ENCODE assay signal across 14 mouse cellular contexts in the genomic region with DNA sequence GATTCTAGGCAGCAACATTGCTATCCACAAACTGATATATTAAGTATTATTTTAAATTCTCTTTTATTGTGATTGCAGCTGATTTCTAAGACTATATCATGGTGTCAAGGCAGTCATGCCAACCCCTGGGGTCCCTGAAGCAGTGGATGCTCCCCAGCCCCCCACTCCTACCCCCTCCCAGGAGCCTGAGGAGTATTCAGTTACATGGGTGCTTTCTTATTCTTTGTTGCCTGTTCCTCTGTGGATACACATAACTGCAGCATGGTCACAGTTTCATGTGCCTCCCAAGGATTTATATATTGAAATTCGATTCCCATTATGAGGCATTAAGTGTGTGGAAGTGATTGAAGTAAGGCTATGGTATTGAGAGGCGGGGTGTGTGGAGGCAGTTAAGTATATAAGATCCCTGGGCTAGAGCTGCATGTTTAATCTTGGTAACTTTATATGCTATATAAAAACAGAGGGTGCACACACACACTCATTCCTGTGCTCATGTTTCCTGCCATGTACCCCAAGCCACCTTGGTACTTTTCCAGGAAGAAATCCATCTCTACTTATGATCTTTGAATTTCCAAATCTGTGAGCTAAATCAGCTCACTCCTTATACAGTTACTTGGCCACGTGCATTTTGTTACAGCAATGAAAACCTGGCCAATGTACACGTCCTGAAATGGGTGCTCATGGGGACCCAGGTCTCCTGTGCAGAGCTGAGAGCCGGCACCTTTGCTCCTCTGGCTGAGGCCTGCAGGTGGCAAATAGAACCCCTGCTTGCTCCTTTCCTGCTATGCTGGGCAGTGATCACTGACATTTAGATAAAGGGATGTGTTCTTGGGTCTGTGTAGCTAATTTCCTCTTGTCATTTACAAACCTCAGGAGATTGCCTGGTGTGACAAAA.
DNase-seq lines count a peak whose midpoint lies in the region; ATAC-seq and TF ChIP-seq lines count a peak whose summit lies in the region.
"Had no signal": no experiment of that assay in that cellular context is flagged by ENCODE, and none has a peak within 500 bp of the region (broad histone marks: within the 10 kb centered on the region; RNA-seq: fewer than 3 reads in every experiment).

No protein-coding gene starts in this region.

- no peak for TF ChIP-seq CTCF in thymus, adult 2 months (IDR thresholded peaks at IDR 0.05; ENCODE audit: borderline replicate concordance, control insufficient read depth, extremely low read depth, insufficient read depth, low read length, poor library complexity)

- DNase-seq in kidney, adult 11 months = no peak
- no peak for DNase-seq in thymus, adult 2 months
- no peak for DNase-seq in thymus, postnatal 14 days
- DNase-seq in frontal cortex, postnatal 10 days (ENCODE audit: low spot score in 2 of 2) = no peak
- DNase-seq in cerebellum, adult 8-10 months = no peak
- DNase-seq: adrenal gland, postnatal 25 days; cerebellum, adult 18-20 months; gastrocnemius, postnatal 10 days had no signal

- no peaks in the 10 kb centered on the region for H3K27me3 ChIP-seq in kidney, embryonic 14.5 days (ENCODE audit: control insufficient read depth, insufficient read depth, low read length)
- no peaks in the 10 kb centered on the region for H3K27me3 ChIP-seq in thymus, adult 2 months (ENCODE audit: control insufficient read depth, insufficient read depth, low read length)
- H3K27me3 ChIP-seq in embryonic facial prominence, embryonic 15.5 days = no peaks in the 10 kb centered on the region
- no peaks in the 10 kb centered on the region for H3K27me3 ChIP-seq in midbrain, embryonic 15.5 days (replicated peaks)
- H3K27me3 ChIP-seq: CH12.LX; forebrain, embryonic 12.5 days had no signal

- peak; percentile 75; the same call in 1 of the 2 replicates for ATAC-seq in kidney, embryonic 14.5 days (ENCODE audit: low FRiP score, low TSS enrichment)
- peak; percentile 54 for ATAC-seq in embryonic facial prominence, embryonic 15.5 days (ENCODE audit: insufficient number of reproducible peaks, low FRiP score, low TSS enrichment, low read depth)
- ATAC-seq in midbrain, embryonic 15.5 days (replicated peaks) = peak; percentile 38; the same call in 1 of the 2 replicates
- ATAC-seq: lung, postnatal 0 days had no signal

- H3K9ac ChIP-seq in kidney, embryonic 14.5 days (ENCODE audit: low read depth, low read length) = no peak overlapping the region; the same call in 1 of the 2 replicates
- H3K9ac ChIP-seq in embryonic facial prominence, embryonic 15.5 days = no peak overlapping the region
- no peak overlapping the region for H3K9ac ChIP-seq in midbrain, embryonic 15.5 days
- H3K9ac ChIP-seq: forebrain, embryonic 12.5 days had no signal

- H3K36me3 ChIP-seq in kidney, embryonic 14.5 days (ENCODE audit: control insufficient read depth, insufficient read depth, low read length) = no peaks in the 10 kb centered on the region
- no peaks in the 10 kb centered on the region for H3K36me3 ChIP-seq in thymus, adult 2 months (ENCODE audit: control insufficient read depth, insufficient read depth, low read length)
- H3K36me3 ChIP-seq in embryonic facial prominence, embryonic 15.5 days = no peaks in the 10 kb centered on the region
- H3K36me3 ChIP-seq in midbrain, embryonic 15.5 days (replicated peaks) = no peaks in the 10 kb centered on the region
- H3K36me3 ChIP-seq: forebrain, embryonic 12.5 days had no signal

- no peak overlapping the region for H3K27ac ChIP-seq in kidney, embryonic 14.5 days (ENCODE audit: low read depth, low read length)
- peak overlapping the region; percentile 96 for H3K27ac ChIP-seq in thymus, adult 2 months (ENCODE audit: control insufficient read depth, insufficient read depth, low read length)
- H3K27ac ChIP-seq in embryonic facial prominence, embryonic 15.5 days (replicated peaks) = no peak overlapping the region
- no peak overlapping the region for H3K27ac ChIP-seq in midbrain, embryonic 15.5 days
- H3K27ac ChIP-seq: forebrain, embryonic 12.5 days had no signal

- no peak overlapping the region for H3K4me2 ChIP-seq in kidney, embryonic 14.5 days (replicated peaks; ENCODE audit: low read depth, low read length)
- no peak overlapping the region for H3K4me2 ChIP-seq in embryonic facial prominence, embryonic 15.5 days (replicated peaks)
- H3K4me2 ChIP-seq in midbrain, embryonic 15.5 days = no peak overlapping the region
- H3K4me2 ChIP-seq: forebrain, embryonic 12.5 days had no signal

- H3K4me3 ChIP-seq in kidney, embryonic 14.5 days (ENCODE audit: low read length) = no peak overlapping the region
- no peak overlapping the region for H3K4me3 ChIP-seq in thymus, adult 2 months (ENCODE audit: control insufficient read depth, insufficient read depth, low read length)
- no peak overlapping the region for H3K4me3 ChIP-seq in embryonic facial prominence, embryonic 15.5 days (replicated peaks)
- no peak overlapping the region for H3K4me3 ChIP-seq in midbrain, embryonic 15.5 days
- H3K4me3 ChIP-seq: forebrain, embryonic 12.5 days had no signal

- WGBS in kidney, embryonic 14.5 days = 52% methylated on average over 5 of the region's 5 CpGs
- WGBS in thymus, adult 2 months = 40% methylated on average over 5 of the region's 5 CpGs
- WGBS in embryonic facial prominence, embryonic 15.5 days = 47% methylated on average over 5 of the region's 5 CpGs
- WGBS in midbrain, embryonic 15.5 days = 70% methylated on average over 5 of the region's 5 CpGs

- H3K9me3 ChIP-seq in kidney, embryonic 14.5 days (ENCODE audit: control insufficient read depth, low read length) = no peaks in the 10 kb centered on the region
- H3K9me3 ChIP-seq in embryonic facial prominence, embryonic 15.5 days (replicated peaks) = no peaks in the 10 kb centered on the region
- no peaks in the 10 kb centered on the region for H3K9me3 ChIP-seq in midbrain, embryonic 15.5 days
- H3K9me3 ChIP-seq: forebrain, embryonic 12.5 days had no signal

- TF ChIP-seq POLR2A in thymus, adult 2 months (IDR thresholded peaks at IDR 0.05; ENCODE audit: control insufficient read depth, extremely low read depth, insufficient read depth, low read length, poor library complexity) = no peak

- no peaks in the 10 kb centered on the region for H3K4me1 ChIP-seq in kidney, embryonic 14.5 days (ENCODE audit: control insufficient read depth, insufficient read depth, low read length)
- H3K4me1 ChIP-seq in thymus, adult 2 months (replicated peaks; ENCODE audit: control insufficient read depth, insufficient read depth, low read length) = peaks cover 12% of the 10 kb centered on the region
- H3K4me1 ChIP-seq in embryonic facial prominence, embryonic 15.5 days = 0 out of 2 replicates have a peak, but pooled peaks cover 3% of the 10 kb centered on the region
- peaks cover 9% of the 10 kb centered on the region; the same call in 1 of the 2 replicates for H3K4me1 ChIP-seq in midbrain, embryonic 15.5 days
- H3K4me1 ChIP-seq: forebrain, embryonic 12.5 days had no signal
